Mouse (Mus musculus) 416B (cell line): ENCODE measurements around the gene Cdkal1.
A peak's percentile ranks its signal among the peaks of the same experiment; 100 is the strongest.

ENCODE experiments used
- DNase-seq: peaks from one replicate; pipeline ENCODE4 v3.0.0; 2011; ENCODE audit warnings: low read depth

The Cdkal1 gene

GRCm38 (mm10) chr13:29184545-29184944 is 670.9 kb downstream of the Cdkal1 start:
- DNase-seq = no peak

GRCm38 (mm10) chr13:29179861-29180260 is 675.6 kb downstream of the Cdkal1 start:
- no peak for DNase-seq

GRCm38 (mm10) chr13:29179260-29179659 is 676.2 kb downstream of the Cdkal1 start:
- no peak for DNase-seq

GRCm38 (mm10) chr13:29177889-29178486 is 677.5 kb downstream of the Cdkal1 start:
- no peak for DNase-seq

GRCm38 (mm10) chr13:29169356-29169755 is 686.1 kb downstream of the Cdkal1 start:
- DNase-seq = peak; percentile 80

- no peak for DNase-seq
Observed at GRCm38 (mm10) chr13:29164845-29165524, 690.5 kb downstream of the Cdkal1 start.

GRCm38 (mm10) chr13:29162867-29163514 is 692.5 kb downstream of the Cdkal1 start:
- DNase-seq = no peak

GRCm38 (mm10) chr13:29162444-29162843 is 693.0 kb downstream of the Cdkal1 start:
- no peak for DNase-seq

GRCm38 (mm10) chr13:29161436-29161835 is 694.0 kb downstream of the Cdkal1 start:
- no peak for DNase-seq

- DNase-seq = no peak
Observed at GRCm38 (mm10) chr13:29156703-29157102, 698.8 kb downstream of the Cdkal1 start.

GRCm38 (mm10) chr13:29155297-29155696 is 700.2 kb downstream of the Cdkal1 start:
- no peak for DNase-seq

GRCm38 (mm10) chr13:29150120-29150519 is 705.4 kb downstream of the Cdkal1 start:
- no peak for DNase-seq

- DNase-seq = no peak
Observed at GRCm38 (mm10) chr13:29149404-29149803, 706.1 kb downstream of the Cdkal1 start.

GRCm38 (mm10) chr13:29148616-29149015 is 706.9 kb downstream of the Cdkal1 start:
- peak; percentile 55 for DNase-seq
